Mouse (Mus musculus) stomach, embryonic 16.5 days (tissue): ENCODE data around the gene Traf1. TPM values are rescaled to one million over a fixed set of nuclear protein-coding genes. Genes with fewer than 3 reads are reported as not detected.
A peak's percentile ranks its signal among the peaks of the same experiment; 100 is the strongest.

Experiments
- ATAC-seq: fragments of 200-750 bp; cut with Nextera tagmentation; 2 replicates; pipeline ENCODE4 v1.8.0; 2017; ENCODE audit warnings: moderate number of reproducible peaks, moderate TSS enrichment; ENCODE audit not compliant: insufficient read depth, low FRiP score
- H3K27ac ChIP-seq: fragments of 300-500 bp; sonication (generic); 2 replicates; pipeline ENCODE4 v1.5.1; 2014; ENCODE audit warnings: low read length
- H3K27me3 ChIP-seq: fragments of 300-500 bp; sonication (generic); 2 replicates; pipeline ENCODE4 v1.6.1; 2014; ENCODE audit warnings: low read length, control low read depth, mixed read lengths; ENCODE audit not compliant: control insufficient read depth, insufficient read depth
- H3K36me3 ChIP-seq: fragments of 300-500 bp; sonication (generic); 2 replicates; pipeline ENCODE4 v1.6.1; 2014; ENCODE audit warnings: low read length; ENCODE audit not compliant: control insufficient read depth, insufficient read depth
- H3K4me1 ChIP-seq: fragments of 300-500 bp; sonication (generic); 2 replicates; pipeline ENCODE4 v1.6.1; 2014; ENCODE audit warnings: low read length, control low read depth, mixed read lengths; ENCODE audit not compliant: control insufficient read depth, insufficient read depth
- H3K4me2 ChIP-seq: fragments of 300-500 bp; sonication (generic); 2 replicates; pipeline ENCODE4 v1.6.1; 2014; ENCODE audit warnings: low read depth, low read length, mixed read lengths
- H3K4me3 ChIP-seq: fragments of 300-500 bp; sonication (generic); replicated peaks from 2 replicates; pipeline ENCODE4 v1.5.1; 2014; ENCODE audit warnings: mild to moderate bottlenecking, low read length
- H3K9ac ChIP-seq: fragments of 300-500 bp; sonication (generic); 2 replicates; pipeline ENCODE4 v1.6.1; 2014; ENCODE audit warnings: low read length
- H3K9me3 ChIP-seq: fragments of 300-500 bp; sonication (generic); replicated peaks from 2 replicates; pipeline ENCODE4 v1.6.1; 2016; ENCODE audit warnings: low read length, control low read depth; ENCODE audit not compliant: control insufficient read depth
- WGBS: fragments of 180-500 bp; shearing (Covaris S2); extraction: QIAGEN DNeasy Blood & Tissue Kit; methylation state at CpG from one replicate; pipeline ENCODE4 v1.1.7; 2014; 5-methylcytosine and 5-hydroxymethylcytosine counted together
- polyA plus RNA-seq: library from polyadenylated mRNA; unstranded; fragments of >200 nt; fragmentation: Nextera tagmentation; extraction: Ambion mirVana; gene quantifications from 2 replicates; pipeline ENCODE4 v1.2.1, GENCODE M21; 2015

Gene Traf1
- polyA plus RNA-seq, 1 experiment from 2014 or later: 6.2 TPM

DNA sequence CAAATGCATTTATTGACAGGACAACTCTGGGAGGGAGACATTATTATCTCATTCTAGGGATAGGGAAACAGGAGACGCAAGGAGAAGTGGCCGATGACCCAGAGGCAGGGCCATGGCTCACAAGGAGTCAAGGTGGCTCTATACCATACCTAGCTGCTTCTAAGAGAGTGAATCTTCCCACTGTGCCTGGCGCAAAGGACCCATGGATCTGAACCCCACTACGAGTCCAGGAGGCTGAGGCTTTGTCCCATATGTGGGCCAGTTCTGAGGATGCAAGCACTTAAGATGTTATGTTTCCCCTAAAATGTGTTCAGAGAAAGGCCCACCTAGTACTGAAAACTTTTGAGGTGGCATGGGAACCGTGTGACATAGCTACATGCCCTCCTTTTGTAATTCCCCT is 49.7 kb downstream of the Traf1 start:
- Histone ChIP-seq H3K27ac (no peak overlapping the region), H3K36me3 (no peaks in the 10 kb centered on the region), H3K27me3 (no peaks in the 10 kb centered on the region), H3K9ac (0 out of 2 replicates have a peak overlapping the region, but pooled peaks have one; percentile 17), H3K4me1 (peaks cover 6% of the 10 kb centered on the region; the same call in 1 of the 2 replicates), H3K4me3 (no peak overlapping the region), H3K4me2 (no peak overlapping the region), H3K9me3 (no peaks in the 10 kb centered on the region)
- ATAC-seq: no peak
- 84% methylated on average over 5 of the region's 5 CpGs for WGBS

DNA sequence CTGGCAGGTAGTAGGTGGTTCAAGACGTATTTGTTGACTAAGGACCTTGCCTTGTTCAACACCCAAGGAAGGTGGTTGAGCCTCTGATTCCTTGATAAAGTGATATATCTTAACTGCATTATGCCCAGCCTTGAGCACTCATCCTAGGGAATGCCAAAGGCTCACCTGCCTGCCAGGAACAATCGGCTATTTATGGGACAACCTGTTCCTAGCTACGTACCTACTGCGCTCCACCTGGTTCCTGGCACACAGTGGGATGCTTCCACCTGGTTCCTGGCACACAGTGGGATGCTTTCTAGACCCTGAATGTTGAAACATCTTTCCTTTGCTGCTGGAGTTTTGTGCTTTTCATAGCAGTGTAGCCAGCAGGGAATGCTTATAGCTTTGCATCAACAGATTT is 51.9 kb downstream of the Traf1 start:
- no peak overlapping the region for H3K27ac ChIP-seq
- no peak overlapping the region for H3K9ac ChIP-seq
- H3K27me3 ChIP-seq: no peaks in the 10 kb centered on the region
- 91% methylated on average over 4 of the region's 4 CpGs for WGBS
- peaks cover 13% of the 10 kb centered on the region; the same call in 1 of the 2 replicates for H3K4me1 ChIP-seq
- no peak overlapping the region for H3K4me3 ChIP-seq
- H3K4me2 ChIP-seq: no peak overlapping the region
- no peak for ATAC-seq
- no peaks in the 10 kb centered on the region for H3K9me3 ChIP-seq
- no peaks in the 10 kb centered on the region for H3K36me3 ChIP-seq

DNA sequence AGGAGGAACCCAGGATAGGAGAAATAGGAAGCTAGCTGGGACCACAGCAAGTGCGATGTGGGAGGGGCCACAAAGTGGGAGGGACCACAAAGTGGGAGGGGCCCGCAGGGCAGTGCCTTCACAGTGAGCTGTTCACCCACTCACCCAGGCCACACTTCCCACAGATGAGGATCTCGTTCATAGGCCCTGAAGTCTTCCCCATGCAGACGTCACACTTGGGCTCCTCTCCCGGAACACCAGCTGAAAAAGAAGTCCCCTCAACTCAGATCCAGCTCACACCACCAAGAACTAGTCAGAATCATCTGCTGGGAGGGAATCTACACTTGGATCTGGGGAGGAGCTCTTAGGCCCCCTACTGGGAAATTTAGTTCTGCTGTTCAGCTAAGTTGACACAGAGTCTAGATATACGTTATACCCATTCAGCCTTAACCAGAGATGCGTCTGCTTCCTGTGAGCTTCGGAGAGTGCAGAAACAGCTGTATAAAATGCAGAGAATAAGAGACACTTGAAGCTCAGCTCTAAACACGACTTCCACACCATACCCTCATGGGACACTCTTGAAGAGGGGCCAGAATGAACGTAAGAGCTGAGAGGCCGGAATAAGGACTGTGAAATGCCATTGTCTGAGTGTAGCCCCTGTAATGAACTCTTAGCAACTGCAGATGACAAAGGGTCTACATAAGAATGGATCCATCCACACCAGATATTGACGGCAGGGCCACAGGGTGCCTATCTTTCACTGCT is 54.5 kb downstream of the Traf1 start:
- Histone ChIP-seq H3K9me3 (no peaks in the 10 kb centered on the region), H3K9ac (no peak overlapping the region), H3K4me1 (peaks cover 21% of the 10 kb centered on the region; the same call in 1 of the 2 replicates), H3K27me3 (no peaks in the 10 kb centered on the region), H3K27ac (no peak overlapping the region), H3K36me3 (no peaks in the 10 kb centered on the region), H3K4me2 (no peak overlapping the region), H3K4me3 (no peak overlapping the region)
- WGBS: 52% methylated on average over 12 of the region's 12 CpGs
- ATAC-seq: no peak

DNA sequence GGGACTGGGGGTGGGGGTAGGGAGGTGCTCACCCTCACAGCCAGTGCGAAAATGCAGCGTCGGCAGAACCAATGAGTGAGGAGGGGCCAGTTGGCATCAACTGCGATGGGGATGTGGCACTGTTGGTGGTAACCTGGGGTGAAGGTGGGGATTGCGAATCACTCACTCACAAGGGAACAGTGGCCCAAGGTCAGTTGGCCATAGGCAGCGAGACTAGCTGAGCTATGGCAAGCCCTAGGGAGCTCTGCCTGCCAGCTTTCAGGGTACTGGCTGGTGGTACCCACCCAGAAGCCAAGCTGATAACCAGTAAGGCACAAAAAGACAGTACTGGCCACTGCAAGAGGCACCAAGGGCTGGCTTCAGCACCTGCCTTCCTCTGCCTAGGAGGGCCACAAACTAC is 55.1 kb downstream of the Traf1 start:
- WGBS: 66% methylated on average over 6 of the region's 6 CpGs
- Histone ChIP-seq H3K9ac (no peak overlapping the region), H3K27ac (no peak overlapping the region), H3K4me3 (no peak overlapping the region), H3K4me1 (peaks cover 21% of the 10 kb centered on the region; the same call in 1 of the 2 replicates), H3K27me3 (no peaks in the 10 kb centered on the region), H3K36me3 (no peaks in the 10 kb centered on the region), H3K4me2 (no peak overlapping the region), H3K9me3 (no peaks in the 10 kb centered on the region)
- ATAC-seq: no peak

DNA sequence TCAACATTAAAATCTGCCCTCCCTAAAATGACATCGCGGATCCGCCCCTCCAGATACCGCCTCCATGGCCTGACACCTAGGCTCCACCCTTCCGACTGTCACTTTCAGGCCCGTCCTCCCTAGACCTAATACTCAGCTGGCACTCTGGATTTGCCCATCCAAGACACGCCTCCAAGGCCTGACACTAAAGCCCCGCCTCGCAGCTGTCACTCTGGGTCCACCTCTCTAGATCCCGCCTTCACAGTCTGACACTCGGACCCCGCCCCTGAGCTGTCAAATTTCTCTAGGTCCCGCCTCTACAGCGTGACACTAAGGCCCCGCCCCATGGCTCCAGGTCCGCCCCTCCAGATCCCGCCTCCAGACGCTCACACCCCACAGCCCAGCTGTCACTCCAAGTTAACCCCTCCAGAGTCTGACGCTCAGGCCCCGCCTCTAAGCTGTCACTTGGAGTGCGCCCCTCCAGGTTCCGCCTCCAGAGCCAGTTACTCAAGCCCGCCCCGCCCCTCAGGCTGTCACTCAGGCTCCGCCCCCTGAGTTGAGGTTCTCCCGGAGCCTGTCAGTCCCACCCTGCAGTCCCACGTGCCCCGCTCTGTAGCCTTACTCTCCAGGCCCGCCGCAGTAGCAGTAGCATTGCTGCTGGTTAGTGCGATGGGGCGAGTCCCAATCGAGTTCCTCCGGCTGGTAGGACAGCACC is 56.6 kb downstream of the Traf1 start:
- Histone ChIP-seq H3K4me1 (peaks cover 21% of the 10 kb centered on the region; the same call in 1 of the 2 replicates), H3K9me3 (no peaks in the 10 kb centered on the region), H3K36me3 (no peaks in the 10 kb centered on the region), H3K4me3 (peak overlapping the region; percentile 39), H3K9ac (peak overlapping the region; percentile 50; the same call in 1 of the 2 replicates), H3K27me3 (no peaks in the 10 kb centered on the region), H3K4me2 (peak overlapping the region; percentile 65), H3K27ac (peak overlapping the region; percentile 63)
- WGBS: under 1% methylated on average over 34 of the region's 34 CpGs
- peak; percentile 98 for ATAC-seq

DNA sequence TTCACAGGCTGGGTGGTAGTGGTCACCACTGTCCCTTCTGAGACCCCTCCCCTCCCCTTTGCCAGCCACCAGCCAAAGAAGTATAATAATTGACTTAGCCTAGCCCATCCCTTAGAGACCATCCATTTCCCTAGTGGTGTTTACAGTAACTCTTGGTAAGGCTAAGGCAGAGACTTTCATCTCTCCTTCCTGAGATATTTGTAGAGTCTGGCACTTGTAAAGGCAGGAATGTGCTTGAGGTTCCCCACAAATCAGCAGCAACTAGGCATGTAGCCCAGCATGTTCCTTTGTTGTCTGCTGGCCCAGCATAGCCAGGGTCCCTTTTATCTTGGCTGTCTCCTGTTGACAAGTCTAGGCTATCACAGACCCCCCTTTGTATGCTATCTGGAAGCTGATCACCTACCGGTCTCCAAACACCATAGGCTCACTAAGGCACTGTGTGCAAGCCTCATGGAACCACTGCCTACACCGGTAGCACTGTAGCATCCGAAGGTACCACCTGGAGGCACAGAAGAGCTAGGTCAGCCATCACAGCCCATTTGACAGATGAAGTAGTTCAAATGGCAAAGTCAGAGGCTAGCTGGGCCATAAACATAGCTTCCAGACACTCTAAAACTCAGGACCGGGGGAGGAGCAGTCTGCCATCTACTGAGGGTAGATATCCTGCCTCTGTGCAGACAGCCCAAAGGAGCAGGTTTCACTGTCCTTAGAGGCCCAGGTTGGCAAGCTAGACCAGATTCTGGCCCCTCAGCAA is 57.7 kb downstream of the Traf1 start:
- Histone ChIP-seq H3K4me3 (no peak overlapping the region), H3K9me3 (no peaks in the 10 kb centered on the region), H3K4me2 (0 out of 2 replicates have a peak overlapping the region, but pooled peaks have one; percentile 65), H3K27me3 (no peaks in the 10 kb centered on the region), H3K27ac (peak overlapping the region; percentile 48; the same call in 1 of the 2 replicates), H3K36me3 (no peaks in the 10 kb centered on the region), H3K4me1 (peaks cover 21% of the 10 kb centered on the region; the same call in 1 of the 2 replicates), H3K9ac (no peak overlapping the region)
- 67% methylated on average over 4 of the region's 4 CpGs for WGBS
- no peak for ATAC-seq

DNA sequence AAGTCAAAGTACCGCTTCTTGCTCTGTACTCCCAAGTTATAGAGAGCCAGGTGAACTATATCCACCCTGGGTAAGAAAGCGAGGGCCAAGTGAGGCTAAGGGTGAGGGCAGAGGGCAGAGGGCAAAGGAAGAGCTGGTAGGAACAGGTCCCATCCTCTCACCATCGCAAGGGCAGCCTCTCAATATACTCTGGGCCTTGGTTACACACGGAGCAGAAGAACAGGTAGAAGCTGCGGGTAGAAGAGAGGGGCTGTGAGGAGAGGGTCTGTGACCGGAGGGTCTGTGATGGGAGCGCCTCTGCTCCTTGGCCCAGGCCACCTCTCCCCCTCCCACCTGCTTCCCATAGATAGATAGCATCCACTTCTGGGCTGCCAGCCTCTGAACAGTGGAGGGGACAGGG is 58.4 kb downstream of the Traf1 start:
- Histone ChIP-seq H3K9me3 (no peaks in the 10 kb centered on the region), H3K9ac (no peak overlapping the region), H3K27ac (no peak overlapping the region), H3K27me3 (no peaks in the 10 kb centered on the region), H3K4me2 (no peak overlapping the region), H3K36me3 (no peaks in the 10 kb centered on the region), H3K4me1 (peaks cover 21% of the 10 kb centered on the region; the same call in 1 of the 2 replicates), H3K4me3 (no peak overlapping the region)
- WGBS: 91% methylated on average over 7 of the region's 7 CpGs
- no peak for ATAC-seq

DNA sequence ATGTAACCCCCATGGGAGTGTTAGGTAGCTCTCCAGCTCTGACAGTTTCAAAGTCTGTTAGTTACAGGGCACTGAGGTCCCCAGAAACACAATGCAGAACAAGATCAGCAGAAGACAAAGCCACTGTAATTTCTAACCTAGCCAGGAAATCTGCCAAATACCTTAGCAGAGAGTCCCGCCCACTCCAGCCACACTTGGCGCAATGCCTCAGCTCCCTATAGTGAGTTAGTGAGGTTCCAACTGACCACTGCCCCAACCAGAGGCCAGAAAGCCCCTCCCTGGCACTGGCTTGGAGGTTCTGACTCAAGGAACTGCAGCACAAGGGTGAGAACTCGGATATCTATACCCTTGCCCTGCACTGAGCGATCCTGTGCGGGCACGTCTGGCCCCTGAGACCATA is 58.8 kb downstream of the Traf1 start:
- no peak for ATAC-seq
- H3K4me3 ChIP-seq: no peak overlapping the region
- no peaks in the 10 kb centered on the region for H3K9me3 ChIP-seq
- peaks cover 21% of the 10 kb centered on the region; the same call in 1 of the 2 replicates for H3K4me1 ChIP-seq
- H3K36me3 ChIP-seq: no peaks in the 10 kb centered on the region
- no peaks in the 10 kb centered on the region for H3K27me3 ChIP-seq
- H3K27ac ChIP-seq: no peak overlapping the region
- no peak overlapping the region for H3K4me2 ChIP-seq
- WGBS: 72% methylated on average over 6 of the region's 6 CpGs
- no peak overlapping the region for H3K9ac ChIP-seq
